Mouse (Mus musculus) heart, embryonic 14.5 days (tissue): ENCODE data around the gene Nup93. TPM values are rescaled to one million over a fixed set of nuclear protein-coding genes. Genes with fewer than 3 reads are reported as not detected.
A peak's percentile ranks its signal among the peaks of the same experiment; 100 is the strongest.

ENCODE experiments used
- ATAC-seq: fragments of 200-750 bp; cut with Nextera tagmentation; 2 replicates; pipeline ENCODE4 v1.8.0; 2017; ENCODE audit warnings: low read depth, moderate TSS enrichment; ENCODE audit not compliant: insufficient number of reproducible peaks, insufficient read depth, low FRiP score
- H3K27ac ChIP-seq, 2 experiments: fragments of 200-500 bp in 1 of 2; fragments of 300-500 bp in 1 of 2; sonication (generic) in 1 of 2; replicated peaks in 1 of 2; 2 replicates each; pipeline ENCODE4 v1.5.1; 2012 to 2014; ENCODE audit warnings: low read depth in 2 of 2, low read length in 2 of 2, control low read depth in 1 of 2, mild to moderate bottlenecking in 1 of 2, mixed read lengths in 1 of 2; ENCODE audit not compliant: control insufficient read depth in 1 of 2, insufficient read depth in 1 of 2
- H3K27me3 ChIP-seq: fragments of 300-500 bp; sonication (generic); 2 replicates; pipeline ENCODE4 v1.6.1; 2014; ENCODE audit warnings: mild to moderate bottlenecking, low read length, control low read depth; ENCODE audit not compliant: control insufficient read depth, insufficient read depth
- H3K36me3 ChIP-seq: fragments of 300-500 bp; sonication (generic); 2 replicates; pipeline ENCODE4 v1.6.1; 2014; ENCODE audit warnings: mild to moderate bottlenecking, control low read depth, low read length, mixed read lengths; ENCODE audit not compliant: control insufficient read depth, insufficient read depth
- H3K4me1 ChIP-seq, 2 experiments: fragments of 200-500 bp in 1 of 2; fragments of 300-500 bp in 1 of 2; sonication (generic) in 1 of 2; 2 replicates each; pipeline ENCODE4 v1.6.1; 2012 to 2014; ENCODE audit warnings: low read length in 2 of 2, control low read depth in 1 of 2, mixed read lengths in 1 of 2; ENCODE audit not compliant: control insufficient read depth in 2 of 2, insufficient read depth in 2 of 2
- H3K4me2 ChIP-seq: fragments of 300-500 bp; sonication (generic); 2 replicates; pipeline ENCODE4 v1.6.1; 2014; ENCODE audit warnings: mild to moderate bottlenecking, low read length
- H3K4me3 ChIP-seq, 2 experiments: fragments of 200-500 bp in 1 of 2; fragments of 300-500 bp in 1 of 2; sonication (generic) in 1 of 2; 2 replicates each; pipeline ENCODE4 v1.5.1; 2012 to 2014; ENCODE audit warnings: low read length in 2 of 2, mild to moderate bottlenecking in 2 of 2, control low read depth in 1 of 2, low read depth in 1 of 2, moderate library complexity in 1 of 2; ENCODE audit not compliant: control insufficient read depth in 1 of 2, insufficient read depth in 1 of 2
- H3K9ac ChIP-seq: fragments of 300-500 bp; sonication (generic); 2 replicates; pipeline ENCODE4 v1.6.1; 2014; ENCODE audit warnings: mild to moderate bottlenecking, low read length
- H3K9me3 ChIP-seq: fragments of 300-500 bp; sonication (generic); 2 replicates; pipeline ENCODE4 v1.6.1; 2016; ENCODE audit warnings: low read length, control low read depth; ENCODE audit not compliant: control insufficient read depth
- WGBS: fragments of 180-500 bp; shearing (Covaris S2); extraction: QIAGEN DNeasy Blood & Tissue Kit; methylation state at CpG from one replicate; pipeline ENCODE4 v1.1.7; 2014; 5-methylcytosine and 5-hydroxymethylcytosine counted together
- polyA plus RNA-seq: library from polyadenylated mRNA; unstranded; fragments of >200 nt; fragmentation: Nextera tagmentation; extraction: Ambion mirVana; gene quantifications from 2 replicates; pipeline ENCODE4 v1.2.1, GENCODE M21; 2014

The Nup93 gene
- polyA plus RNA-seq, 1 experiment from 2014 or later = 56.9 TPM

DNA sequence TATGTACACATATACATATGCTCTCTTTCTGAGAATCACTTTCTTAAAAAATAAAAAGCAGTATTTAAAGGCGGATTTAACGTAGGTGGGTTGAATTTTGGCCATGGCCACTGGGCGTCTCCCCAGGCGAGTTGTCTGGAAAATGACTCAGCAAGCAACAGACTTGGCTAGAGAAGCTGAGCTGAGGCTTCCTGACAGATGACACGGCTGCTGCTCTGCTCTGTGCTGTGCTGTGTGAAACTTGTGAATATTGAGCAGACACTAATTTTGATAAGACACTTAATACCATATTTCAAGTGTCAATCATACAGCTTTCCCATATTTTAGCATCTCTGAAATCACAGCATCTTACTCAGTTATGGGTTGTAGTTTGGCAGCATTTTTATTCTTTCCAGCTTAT is 76.2 kb downstream of the Nup93 start:
- Histone ChIP-seq H3K4me1 (peaks cover 11 to 18% of the 10 kb centered on the region in 2 experiments), H3K36me3 (peaks cover 15% of the 10 kb centered on the region), H3K9me3 (no peaks in the 10 kb centered on the region), H3K4me3 (no peak overlapping the region), H3K4me2 (no peak overlapping the region), H3K27me3 (no peaks in the 10 kb centered on the region), H3K9ac (no peak overlapping the region), H3K27ac (no peak overlapping the region)
- ATAC-seq = no peak
- 81% methylated on average over 5 of the region's 5 CpGs for WGBS

DNA sequence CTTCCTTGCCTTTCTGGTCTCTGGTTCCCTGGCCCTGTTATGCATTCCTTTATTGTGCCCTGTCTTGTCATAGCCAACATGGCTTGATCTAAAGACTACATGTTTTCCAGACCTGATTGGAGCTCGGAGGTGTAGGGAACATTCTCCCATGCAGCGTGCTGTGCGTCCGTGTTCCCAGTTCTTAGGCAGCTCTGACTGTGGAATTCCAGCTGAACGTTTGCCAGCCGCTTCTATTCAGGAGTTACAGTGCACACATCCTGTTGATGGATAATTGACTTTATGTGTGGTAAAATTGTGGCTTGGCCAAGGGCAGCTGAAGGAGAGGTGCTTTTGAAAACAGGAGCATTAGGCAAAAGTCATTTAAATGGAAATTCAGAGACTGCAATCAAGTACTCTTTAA is 77.7 kb downstream of the Nup93 start:
- WGBS = 16% methylated on average over 6 of the region's 6 CpGs
- Histone ChIP-seq H3K27ac (peak overlapping the region; percentile 69 to 74), H3K9me3 (no peaks in the 10 kb centered on the region), H3K36me3 (peaks cover 15% of the 10 kb centered on the region), H3K4me1 (peaks cover 18 to 31% of the 10 kb centered on the region in 2 experiments), H3K27me3 (no peaks in the 10 kb centered on the region), H3K4me2 (peak overlapping the region; percentile 26), H3K9ac (peak overlapping the region; percentile 12; the same call in 1 of the 2 replicates), H3K4me3 (no peak overlapping the region)
- no peak for ATAC-seq

DNA sequence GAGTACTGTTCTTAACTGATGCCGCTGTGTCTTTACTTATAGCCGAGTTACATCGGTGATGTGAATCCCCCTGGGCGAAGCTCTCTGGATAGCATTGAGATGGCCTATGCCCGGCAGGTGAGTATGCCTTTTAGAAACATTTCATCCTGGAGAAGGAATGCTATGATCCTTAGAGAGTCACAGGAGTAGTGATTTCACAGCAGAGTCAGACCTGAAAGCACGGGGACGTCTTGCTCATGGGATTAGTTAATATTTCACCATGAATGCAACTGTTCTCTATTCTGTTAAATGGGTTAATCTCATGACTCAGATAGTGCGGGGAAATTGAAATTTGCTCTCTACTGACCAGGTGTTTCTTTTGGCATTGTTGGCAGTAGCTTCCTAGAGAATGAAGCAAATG is 78.3 kb downstream of the Nup93 start:
- Histone ChIP-seq H3K4me3 (no peak overlapping the region), H3K27me3 (no peaks in the 10 kb centered on the region), H3K4me2 (no peak overlapping the region), H3K4me1 (peaks cover 21 to 36% of the 10 kb centered on the region in 2 experiments), H3K9me3 (no peaks in the 10 kb centered on the region), H3K9ac (no peak overlapping the region; the same call in 1 of the 2 replicates), H3K27ac (peak overlapping the region in 1 of 2 experiments; percentile 74; a peak in 2 of 4 replicates), H3K36me3 (peaks cover 13% of the 10 kb centered on the region)
- ATAC-seq = no peak
- 92% methylated on average over 8 of the region's 8 CpGs for WGBS

DNA sequence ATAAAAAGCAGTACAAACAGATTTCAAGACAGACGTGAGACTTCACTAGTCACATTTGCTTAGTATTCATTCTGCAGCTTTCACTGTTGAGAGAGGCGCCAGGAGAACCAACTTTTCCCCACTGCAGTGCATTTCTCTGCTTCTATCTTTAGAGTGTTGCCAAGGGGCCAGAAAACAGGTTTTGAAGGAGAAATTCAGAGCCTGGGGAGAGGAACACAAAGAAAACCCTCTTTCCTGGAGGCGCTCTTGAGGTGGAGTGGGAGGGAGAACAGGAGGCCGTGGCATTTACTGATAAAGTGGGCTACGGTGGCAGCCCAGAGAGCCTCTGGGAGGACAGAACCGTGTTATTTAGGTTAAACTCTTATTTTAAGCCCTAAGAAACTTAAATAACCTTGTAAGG is 81.3 kb downstream of the Nup93 start:
- Histone ChIP-seq H3K27me3 (no peaks in the 10 kb centered on the region), H3K9me3 (no peaks in the 10 kb centered on the region), H3K4me3 (no peak overlapping the region), H3K36me3 (peaks cover 15% of the 10 kb centered on the region), H3K27ac (peak overlapping the region; percentile 42 to 77), H3K9ac (peak overlapping the region; percentile 7; the same call in 1 of the 2 replicates), H3K4me1 (peaks cover 19 to 38% of the 10 kb centered on the region in 2 experiments), H3K4me2 (peak overlapping the region; percentile 13; the same call in 1 of the 2 replicates)
- WGBS = 28% methylated on average over 6 of the region's 6 CpGs
- no peak for ATAC-seq

DNA sequence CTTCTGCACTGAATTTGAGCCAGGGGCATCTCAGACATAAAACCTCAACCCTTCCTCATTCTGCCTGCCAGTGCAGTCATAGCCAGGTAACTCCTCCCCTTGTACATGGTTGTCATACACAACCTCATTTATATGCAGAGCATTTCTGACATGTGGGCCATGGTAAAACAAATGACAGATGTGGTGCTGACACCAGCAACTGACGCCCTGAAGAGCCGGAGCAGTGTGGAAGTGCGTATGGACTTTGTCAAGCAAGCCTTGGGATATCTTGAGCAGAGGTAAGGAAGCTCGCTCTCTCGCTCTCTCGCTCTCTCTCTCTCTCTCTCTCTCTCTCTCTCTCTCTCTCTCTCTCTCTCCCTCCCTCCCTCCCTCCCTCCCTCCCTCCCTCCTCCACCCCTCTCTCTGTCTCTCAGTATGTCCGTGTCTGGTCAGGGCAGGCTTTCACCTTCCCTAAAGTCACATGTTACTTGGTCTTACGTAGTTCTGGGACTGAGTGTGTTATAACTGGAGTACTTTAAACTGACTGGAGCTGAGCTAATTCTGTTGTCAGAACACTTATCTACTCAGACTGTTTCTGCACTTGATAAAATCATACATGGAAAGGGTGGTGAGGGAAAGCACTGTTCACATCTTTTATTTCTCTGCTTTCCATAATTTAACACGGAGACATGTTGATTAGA is 82.1 kb downstream of the Nup93 start:
- peak overlapping the region; percentile 23 for H3K4me2 ChIP-seq
- 21% methylated on average over 9 of the region's 9 CpGs for WGBS

DNA sequence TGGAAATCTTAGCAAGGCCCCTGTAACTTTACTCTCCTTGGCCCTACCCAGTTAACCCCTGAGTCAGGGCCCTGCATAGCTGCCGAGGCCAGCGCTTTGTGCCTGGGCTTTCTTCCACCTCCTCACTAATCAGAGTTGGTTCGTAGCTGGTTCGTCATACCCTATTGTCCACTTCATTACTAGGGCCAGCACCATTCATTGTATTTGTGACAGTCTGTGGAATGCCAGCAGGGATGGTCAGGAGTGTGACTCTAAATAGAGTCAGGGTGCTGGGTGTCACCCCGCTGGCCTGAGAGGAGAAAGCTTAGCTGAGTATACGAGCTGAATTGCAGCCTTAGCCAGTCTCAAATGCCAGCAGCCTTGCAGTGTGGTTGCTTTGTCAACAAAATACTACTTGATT is 82.7 kb downstream of the Nup93 start:
- Histone ChIP-seq H3K4me2 (peak overlapping the region; percentile 23; the same call in 1 of the 2 replicates), H3K4me3 (no peak overlapping the region), H3K9me3 (no peaks in the 10 kb centered on the region), H3K4me1 (peaks cover 16 to 30% of the 10 kb centered on the region in 2 experiments), H3K9ac (peak overlapping the region; percentile 16; the same call in 1 of the 2 replicates), H3K27me3 (no peaks in the 10 kb centered on the region), H3K27ac (peak overlapping the region; percentile 58 to 77; a peak in 3 of 4 replicates), H3K36me3 (peaks cover 29% of the 10 kb centered on the region)
- ATAC-seq = no peak
- 41% methylated on average over 6 of the region's 6 CpGs for WGBS

More for the DNA sequence above, 82.1 kb downstream of the Nup93 start:
- Histone ChIP-seq H3K4me3 (no peak overlapping the region), H3K36me3 (peaks cover 23% of the 10 kb centered on the region), H3K9ac (peak overlapping the region; percentile 16; the same call in 1 of the 2 replicates), H3K27me3 (no peaks in the 10 kb centered on the region), H3K9me3 (no peaks in the 10 kb centered on the region), H3K4me1 (peaks cover 19 to 37% of the 10 kb centered on the region in 2 experiments), H3K27ac (peak overlapping the region; percentile 42 to 77)
- peak; percentile 65 for ATAC-seq

DNA sequence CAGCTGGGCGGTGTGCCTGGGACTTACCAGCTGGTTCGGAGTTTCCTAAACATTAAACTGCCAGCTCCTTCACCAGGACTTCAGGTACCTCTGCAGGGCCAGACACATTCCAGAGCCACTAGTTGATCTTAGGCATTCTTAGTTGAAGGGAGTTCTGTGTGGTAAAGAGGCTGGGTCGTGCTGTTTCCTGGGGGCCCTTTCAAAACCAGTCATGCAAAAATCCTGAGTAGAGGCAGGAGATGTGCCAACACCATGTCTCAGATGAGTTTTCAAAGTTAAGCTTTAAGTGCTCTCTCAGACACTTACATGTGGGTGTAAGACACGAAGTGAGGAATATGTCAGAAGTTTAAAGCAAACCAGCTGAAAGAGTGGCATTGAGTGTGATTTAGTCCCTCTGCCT is 86.4 kb downstream of the Nup93 start:
- no peak overlapping the region for H3K4me2 ChIP-seq
- no peaks in the 10 kb centered on the region for H3K9me3 ChIP-seq
- peaks cover 55% of the 10 kb centered on the region for H3K36me3 ChIP-seq
- 63% methylated on average over 4 of the region's 4 CpGs for WGBS
- H3K27ac ChIP-seq = no peak overlapping the region
- peaks cover 11 to 18% of the 10 kb centered on the region in 2 experiments for H3K4me1 ChIP-seq
- H3K4me3 ChIP-seq = no peak overlapping the region
- no peak overlapping the region for H3K9ac ChIP-seq
- no peaks in the 10 kb centered on the region for H3K27me3 ChIP-seq
- no peak for ATAC-seq
